Mouse (Mus musculus) layer of hippocampus, postnatal 14 days (tissue): ENCODE measurements at regions not wholly inside any gene's neighbourhood (a gene's known extent, or its start where the extent isn't known, plus 50 kb on each side); places are given as distances from the start of the nearest gene placed in this dataset.

Source experiments
- DNase-seq, 2 experiments: peaks; one replicate each; pipeline ENCODE4 v3.0.0; 2021 to 2022; ENCODE audit warnings: low spot score in 2 of 2, mixed read lengths in 1 of 2

GRCm38 (mm10) chr7:37092572-37092971 is 394.7 kb downstream of the Tshz3 start:
- no peak for DNase-seq

- DNase-seq = no peak
Measured at GRCm38 (mm10) chr7:37093721-37094120, 395.8 kb downstream of the Tshz3 start.

GRCm38 (mm10) chr7:37095839-37096238 is 397.9 kb downstream of the Tshz3 start:
- DNase-seq = no peak

GRCm38 (mm10) chr7:37096291-37096690 is 398.4 kb downstream of the Tshz3 start:
- DNase-seq = no peak

GRCm38 (mm10) chr7:37098950-37099349 is 401.0 kb downstream of the Tshz3 start:
- no peak for DNase-seq

- DNase-seq = no peak
Measured at GRCm38 (mm10) chr7:37104671-37105070, 406.8 kb downstream of the Tshz3 start.

GRCm38 (mm10) chr7:37111071-37111470 is 413.2 kb downstream of the Tshz3 start:
- DNase-seq = no peak

- DNase-seq = no peak
Measured at GRCm38 (mm10) chr7:37120776-37121175, 422.9 kb downstream of the Tshz3 start.

- no peak for DNase-seq
Measured at GRCm38 (mm10) chr7:37140191-37140590, 442.3 kb downstream of the Tshz3 start.

- DNase-seq = peak in 1 of 2 experiments; percentile 3
Measured at GRCm38 (mm10) chr7:37142780-37143179, 444.9 kb downstream of the Tshz3 start.

GRCm38 (mm10) chr7:37144303-37144702 is 446.4 kb downstream of the Tshz3 start:
- DNase-seq = no peak

GRCm38 (mm10) chr7:37149711-37150110 is 451.8 kb downstream of the Tshz3 start:
- DNase-seq = peak; percentile 24 to 45

- no peak for DNase-seq
Measured at GRCm38 (mm10) chr7:37159801-37160200, 461.9 kb downstream of the Tshz3 start.

GRCm38 (mm10) chr7:37168883-37169282 is 471.0 kb downstream of the Tshz3 start:
- DNase-seq = no peak

- no peak for DNase-seq
Measured at GRCm38 (mm10) chr7:37175746-37176145, 477.8 kb downstream of the Tshz3 start.

GRCm38 (mm10) chr7:37178256-37178655 is 480.3 kb downstream of the Tshz3 start:
- DNase-seq = no peak

GRCm38 (mm10) chr7:37179907-37180306 is 482.0 kb downstream of the Tshz3 start:
- no peak for DNase-seq

- DNase-seq = no peak
Measured at GRCm38 (mm10) chr7:37180416-37180815, 482.5 kb downstream of the Tshz3 start.

GRCm38 (mm10) chr7:37181109-37181508 is 483.2 kb downstream of the Tshz3 start:
- no peak for DNase-seq

- no peak for DNase-seq
Measured at GRCm38 (mm10) chr7:37192536-37192935, 494.6 kb downstream of the Tshz3 start.

- DNase-seq = no peak
Measured at GRCm38 (mm10) chr7:37204800-37205199, 506.9 kb downstream of the Tshz3 start.

- no peak for DNase-seq
Measured at GRCm38 (mm10) chr7:37208305-37208704, 510.4 kb downstream of the Tshz3 start.

GRCm38 (mm10) chr7:37213751-37214181 is 515.8 kb downstream of the Tshz3 start:
- DNase-seq = no peak

- no peak for DNase-seq
Measured at GRCm38 (mm10) chr7:37215498-37215897, 517.6 kb downstream of the Tshz3 start.
